Mouse (Mus musculus): ENCODE results near the gene Gpr135.

The Gpr135 gene

DNA sequence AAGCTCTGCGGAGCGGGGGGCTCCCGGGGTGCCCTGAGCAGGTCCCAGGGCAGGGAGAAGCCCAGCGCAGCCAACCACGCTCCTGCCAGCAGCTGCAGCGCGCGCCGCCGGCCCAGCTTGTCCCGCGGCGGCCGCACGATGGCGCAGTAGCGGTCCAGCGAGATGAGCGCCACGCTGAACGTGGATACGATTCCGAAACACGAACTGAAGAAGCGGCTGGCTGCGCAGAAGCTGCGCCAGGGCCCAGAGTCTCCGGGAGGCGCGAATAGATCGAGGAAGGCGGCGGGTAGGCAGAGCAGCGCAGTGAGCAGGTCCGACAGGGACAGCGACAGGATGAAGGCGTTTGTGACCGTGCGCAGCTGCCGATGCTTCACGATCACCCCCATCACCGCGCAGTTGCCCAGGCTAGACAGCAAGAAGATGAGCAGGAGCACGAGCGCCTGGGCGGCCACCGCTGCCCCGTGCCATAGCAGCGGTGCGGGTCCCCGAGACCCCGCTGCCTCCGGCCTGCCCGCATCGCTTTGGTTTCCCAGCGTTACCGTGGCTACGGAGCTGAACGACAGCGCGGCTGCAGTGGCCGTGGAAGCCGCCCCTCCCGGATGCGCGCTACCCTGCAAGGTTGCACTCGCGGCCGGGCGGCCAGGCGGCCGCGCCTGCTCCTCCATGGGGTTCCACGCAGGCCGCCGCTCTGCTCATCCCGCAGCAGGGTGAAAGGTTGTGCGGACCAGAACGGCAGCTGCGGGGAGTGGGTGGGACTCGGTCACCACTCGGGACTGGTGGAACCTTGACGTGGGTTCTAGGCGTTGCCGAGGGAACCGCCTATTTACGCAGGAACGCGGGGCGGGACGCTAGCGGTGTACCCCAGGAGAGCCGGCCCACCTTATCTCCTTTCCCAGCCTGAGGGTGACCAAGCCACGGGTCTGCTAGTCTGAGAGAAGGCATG is at the start of gene Gpr135:
Gpr135 (minus strand) TSS at position 799 of the 943 bp plus-strand sequence.
- DNase-seq (ENCODE audit: low read depth in 1 of 2, low spot score in 2 of 2), result peak; percentile 40 to 74

DNA sequence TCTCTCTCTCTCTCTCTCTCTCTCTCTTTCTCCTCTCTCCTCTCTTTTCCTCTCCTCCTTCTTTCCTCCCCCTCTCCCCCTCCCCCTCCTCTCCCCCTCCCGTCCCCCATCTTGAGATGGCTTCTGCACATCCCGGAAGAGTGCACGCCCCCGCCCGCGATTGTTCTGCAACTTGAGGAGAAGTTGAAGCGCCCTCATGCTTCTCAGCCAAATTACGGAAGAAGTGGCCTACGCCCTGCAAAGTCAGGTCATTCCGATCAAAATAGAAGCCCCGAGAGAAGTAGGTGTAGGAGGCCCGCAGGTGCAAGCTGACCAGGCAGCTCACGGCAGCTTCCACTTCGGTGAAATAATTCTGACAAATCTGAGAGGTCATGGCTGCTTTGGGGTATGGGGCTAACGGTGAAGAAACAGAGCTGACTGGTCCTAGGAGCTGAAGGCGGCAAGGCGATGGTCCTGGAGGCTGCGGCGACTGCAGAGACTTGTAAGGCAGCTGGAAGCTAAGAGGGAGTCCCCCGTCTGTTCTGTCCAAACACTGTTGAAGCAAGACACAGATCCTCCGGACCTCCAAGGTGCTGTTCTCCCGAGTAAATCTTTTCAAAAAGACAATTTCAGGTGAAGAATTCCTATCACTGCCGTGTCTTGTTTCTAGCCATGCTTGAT is 44.9 kb upstream of the Gpr135 start:
- DNase-seq (ENCODE audit: low read depth in 1 of 2, low spot score in 2 of 2), result no peak

DNA sequence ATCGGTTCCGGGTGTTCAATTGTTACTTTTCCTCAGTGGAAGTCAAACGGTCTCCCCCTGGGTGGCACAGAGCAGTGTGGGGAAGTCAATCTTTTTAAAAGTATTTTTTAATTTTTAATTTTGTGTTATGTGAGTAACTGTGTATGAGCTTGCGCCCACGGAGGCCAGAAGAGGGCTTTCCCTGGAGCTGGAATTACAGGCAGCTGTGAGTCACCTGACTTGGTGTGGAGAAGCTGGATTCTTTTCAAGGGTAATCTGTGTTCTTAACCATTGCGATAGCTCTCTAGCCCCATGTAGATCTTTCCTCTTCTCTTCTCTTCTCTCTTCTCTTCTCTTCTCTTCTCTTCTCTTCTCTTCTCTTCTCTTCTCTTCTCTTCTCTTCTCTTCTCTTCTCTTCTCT is 44.2 kb upstream of the Gpr135 start:
- no peak for DNase-seq (ENCODE audit: low read depth in 1 of 2, low spot score in 2 of 2)

DNA sequence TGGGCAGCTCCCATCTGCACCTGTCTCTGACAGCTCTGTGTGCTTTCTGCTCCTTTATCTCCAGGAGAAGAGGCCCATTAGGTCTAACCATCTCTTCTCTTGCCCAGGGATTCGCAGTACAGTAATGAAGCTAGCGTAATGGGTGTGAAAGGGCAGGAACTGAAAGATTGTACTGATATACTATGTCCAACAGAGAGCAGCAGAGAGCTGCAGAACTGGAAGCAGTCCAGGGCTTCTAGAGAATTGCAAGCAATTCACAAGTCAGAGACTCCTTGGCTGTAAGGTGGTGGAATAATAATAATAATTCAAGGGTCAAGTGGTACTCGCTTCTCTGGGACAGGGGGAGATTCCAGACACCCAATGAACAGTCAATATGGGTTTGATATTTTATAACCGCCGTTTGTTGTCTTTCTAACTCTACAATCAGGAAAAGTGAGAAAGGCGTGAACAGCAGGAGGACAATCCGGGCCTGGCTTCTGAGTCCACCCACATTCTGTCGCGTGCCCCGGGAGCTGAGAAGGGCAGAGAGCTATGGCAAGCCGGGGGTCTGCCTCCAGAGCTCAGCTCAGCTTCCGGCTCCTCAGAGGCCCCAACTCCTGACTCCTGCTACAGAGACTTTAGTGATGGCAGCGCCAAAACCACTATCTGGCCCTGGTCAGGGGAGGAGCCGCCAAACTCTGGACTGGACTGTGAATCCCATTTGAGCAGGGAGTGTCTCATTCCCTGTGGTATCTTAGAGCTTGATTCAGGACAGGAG is 33.8 kb upstream of the Gpr135 start:
- no peak for DNase-seq (ENCODE audit: low read depth in 1 of 2, low spot score in 2 of 2)

DNA sequence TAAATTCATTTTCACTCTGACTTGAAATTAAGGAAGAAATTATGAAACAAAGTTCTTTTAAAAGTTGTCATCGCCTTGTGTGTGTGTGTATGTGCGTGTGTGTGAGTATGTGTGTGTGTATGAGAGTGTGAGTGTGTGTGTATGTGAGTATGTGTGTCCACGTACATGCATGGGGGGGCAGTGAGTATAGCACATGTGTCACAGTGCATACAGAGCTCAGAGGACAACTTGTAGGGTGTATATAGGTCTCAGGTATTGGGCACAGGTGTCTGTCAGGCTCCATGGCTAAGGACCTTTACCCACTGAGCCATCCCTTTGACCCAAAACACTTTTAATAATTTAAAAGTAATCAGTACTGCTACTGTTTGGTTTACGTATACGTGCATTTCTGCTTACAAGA is 33.1 kb upstream of the Gpr135 start:
- no peak for DNase-seq (ENCODE audit: low read depth in 1 of 2, low spot score in 2 of 2)

DNA sequence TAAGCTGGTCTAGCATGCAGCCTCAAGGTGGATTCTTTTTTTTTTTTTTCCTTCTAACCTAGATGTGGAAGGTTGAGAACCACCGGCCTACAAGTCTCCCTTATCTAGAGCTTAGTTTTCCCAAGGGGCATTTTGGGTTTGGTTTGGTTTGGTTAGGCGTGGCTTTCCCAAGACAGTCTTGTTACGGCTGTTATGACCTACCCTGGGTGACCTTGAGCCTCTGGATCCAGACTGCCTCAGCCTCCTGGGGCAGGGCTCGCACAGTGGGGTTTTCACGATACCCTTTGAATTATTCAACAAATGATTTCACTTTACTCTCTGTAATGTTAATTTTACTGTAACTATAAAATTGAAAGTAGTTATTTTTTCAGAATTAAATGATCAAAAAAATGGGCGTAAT is 31.9 kb upstream of the Gpr135 start:
- no peak for DNase-seq (ENCODE audit: low read depth in 1 of 2, low spot score in 2 of 2)

DNA sequence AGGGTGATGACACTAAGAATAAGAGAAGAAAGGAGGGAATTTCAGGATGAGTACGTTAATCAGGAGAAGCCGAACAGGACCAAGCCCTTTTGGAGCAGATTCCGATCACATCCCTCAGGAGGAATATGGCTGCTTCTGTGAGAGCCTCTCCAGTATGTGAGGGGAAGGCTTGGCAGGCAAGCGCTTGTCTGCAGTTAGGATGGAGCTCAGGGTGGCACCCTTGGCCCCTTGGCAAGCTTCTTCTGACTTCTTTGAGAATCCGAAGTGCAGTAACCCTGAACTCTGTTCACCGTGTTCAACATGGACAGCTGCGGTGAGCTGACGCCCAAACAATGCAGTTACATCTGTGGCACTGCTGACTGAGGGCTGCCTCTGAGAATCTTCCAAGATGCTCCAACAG is 26.0 kb upstream of the Gpr135 start:
- DNase-seq (ENCODE audit: low read depth in 1 of 2, low spot score in 2 of 2), result no peak

DNA sequence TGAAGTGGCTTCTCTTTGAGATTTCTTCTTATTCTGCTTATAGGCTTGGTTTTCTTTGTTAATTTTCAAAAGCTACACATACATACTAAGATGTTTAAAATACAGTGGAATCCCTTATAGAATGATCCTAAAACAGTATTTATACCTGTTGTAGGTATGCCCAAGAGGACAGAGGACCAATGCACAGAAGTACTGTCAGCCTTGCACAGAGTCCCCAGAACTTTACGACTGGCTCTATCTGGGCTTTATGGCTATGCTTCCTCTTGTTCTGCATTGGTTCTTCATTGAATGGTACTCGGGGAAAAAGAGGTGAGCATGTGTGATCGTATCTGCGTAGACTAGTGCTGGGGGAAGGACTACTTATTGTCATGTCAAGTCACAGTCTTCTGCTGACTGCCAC is 18.9 kb upstream of the Gpr135 start:
- DNase-seq (ENCODE audit: low read depth in 1 of 2, low spot score in 2 of 2), result no peak

DNA sequence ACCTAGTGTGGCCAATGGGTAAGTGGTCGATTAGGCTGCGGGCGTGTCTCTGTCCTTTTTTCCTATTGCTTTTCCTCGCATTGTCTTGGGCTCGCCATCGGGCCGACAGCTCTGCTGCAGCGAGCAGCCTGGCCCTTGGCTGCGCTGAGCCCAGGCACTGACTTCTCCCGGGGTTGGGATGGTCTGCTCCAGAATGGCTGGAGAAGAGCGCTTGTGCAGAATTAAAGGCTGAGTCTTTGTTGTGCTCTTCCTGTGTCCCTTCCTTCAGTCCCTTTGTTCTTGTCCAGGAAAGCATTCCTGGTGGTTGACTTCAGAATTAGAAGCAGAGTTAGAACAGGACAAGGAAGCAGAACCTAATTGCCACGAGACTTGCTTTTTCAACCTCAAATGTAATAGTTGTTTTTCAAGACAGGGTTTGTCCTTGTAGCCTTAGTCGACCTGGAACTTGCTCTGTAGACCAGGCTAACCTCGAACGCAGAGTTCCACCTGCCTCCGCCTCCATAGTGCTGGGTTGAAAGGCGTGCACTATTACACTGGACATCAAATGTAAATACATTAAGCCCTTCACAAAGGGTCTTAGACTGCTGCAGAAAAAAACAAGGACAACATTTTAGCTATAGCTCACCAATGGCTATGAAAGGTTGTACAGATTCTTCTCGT is 15.4 kb upstream of the Gpr135 start:
- no peak for DNase-seq (ENCODE audit: low read depth in 1 of 2, low spot score in 2 of 2)

DNA sequence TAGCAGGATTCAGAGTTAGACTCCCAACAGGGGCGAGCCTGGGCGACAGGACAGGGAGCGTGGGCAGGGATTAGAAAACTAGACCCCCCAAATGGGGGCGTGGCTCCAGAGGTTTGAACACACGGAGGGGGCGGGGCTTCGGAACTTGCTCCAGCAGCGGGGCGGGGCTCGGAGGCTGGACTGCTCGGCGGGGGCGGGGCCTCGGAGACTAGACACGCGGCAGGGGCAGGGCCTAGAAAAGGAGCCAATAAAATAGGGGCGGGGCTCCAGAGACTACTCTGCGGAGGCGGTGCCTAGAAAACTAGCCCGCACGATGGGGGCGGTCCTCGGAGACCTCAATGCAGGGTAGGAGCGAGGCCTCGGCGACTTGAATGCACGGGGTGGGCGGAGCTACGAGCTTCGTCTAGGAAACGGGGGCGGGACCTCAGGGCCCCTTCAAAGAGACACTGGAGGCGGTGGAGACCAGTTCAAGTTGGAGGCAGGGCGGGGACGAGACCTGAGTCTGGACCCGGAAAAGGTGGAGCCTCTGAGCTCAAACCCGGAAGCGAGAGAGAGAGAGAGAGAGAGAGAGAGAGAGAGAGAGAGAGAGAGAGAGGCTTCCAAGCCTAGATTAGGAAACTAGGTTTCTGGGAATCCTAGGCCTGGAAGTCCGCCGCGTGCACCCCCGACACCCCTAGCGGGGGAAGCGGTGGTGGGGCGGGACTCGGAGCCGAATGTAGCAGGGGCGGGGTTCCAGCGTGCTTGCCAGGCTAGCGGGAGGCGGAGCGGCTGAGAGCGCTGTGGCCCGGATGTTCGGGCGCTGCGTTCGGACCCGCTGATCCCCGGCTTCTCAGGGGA is 14.6 kb upstream of the Gpr135 start, which contains the start of the genes L3hypdh and Jkamp:
L3hypdh (minus strand) TSS at position 111 of the 837 bp plus-strand sequence.
Jkamp (plus strand) TSS at position 261 of the 837 bp plus-strand sequence.
- peak; percentile 98 to 99 for DNase-seq (ENCODE audit: low read depth in 1 of 2, low spot score in 2 of 2)

DNA sequence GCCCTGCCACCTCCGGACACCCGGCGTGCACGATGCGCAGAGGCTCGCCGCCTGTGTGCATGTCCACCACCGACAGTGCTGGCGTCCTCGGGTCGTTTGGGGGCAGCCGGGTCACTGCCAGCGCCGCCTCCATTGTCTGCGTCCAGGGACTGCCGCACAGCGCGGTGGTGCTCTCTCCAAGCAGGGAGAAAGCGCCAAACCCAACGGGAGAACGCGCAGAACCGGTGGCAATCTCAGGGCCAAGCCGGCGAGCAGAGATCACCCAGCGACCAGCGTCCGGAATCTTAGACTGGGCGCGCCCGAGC is 14.1 kb upstream of the Gpr135 start:
- no peak for DNase-seq (ENCODE audit: low read depth in 1 of 2, low spot score in 2 of 2)

DNA sequence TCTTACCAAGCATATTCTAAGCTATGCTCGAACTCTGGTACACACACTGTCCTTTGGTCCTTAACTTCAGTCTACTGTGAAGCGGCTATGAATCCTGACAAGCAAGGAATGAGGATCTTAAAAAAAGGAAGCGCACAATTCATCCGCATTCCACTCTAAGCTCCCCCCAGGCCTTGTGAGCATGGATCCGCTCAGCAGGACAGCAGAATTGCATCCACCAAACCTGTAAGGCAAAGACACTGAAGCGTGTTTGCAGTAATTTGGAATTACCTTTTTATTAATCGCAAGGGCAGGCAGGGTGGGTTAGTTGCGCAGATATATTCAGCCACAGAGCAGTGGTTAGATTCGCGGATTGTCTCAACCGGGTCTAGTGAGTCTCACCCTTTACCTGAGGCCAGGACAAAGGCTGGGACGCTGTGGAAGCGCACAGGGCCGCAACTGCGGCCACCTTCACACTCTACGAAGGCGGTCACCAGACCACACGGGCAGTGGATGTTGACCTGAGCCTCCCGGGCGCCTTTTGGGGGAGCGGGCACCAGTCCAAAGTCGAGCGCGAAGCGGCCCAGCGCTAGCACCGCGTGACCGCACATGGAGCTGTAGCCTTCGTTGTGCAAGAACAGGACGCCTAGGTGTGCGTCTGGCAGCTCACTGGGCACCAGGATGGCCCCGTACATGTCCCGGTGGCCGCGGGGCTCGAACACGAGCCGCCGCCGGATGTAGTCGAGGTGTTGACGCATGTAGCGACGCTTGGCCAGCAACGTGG is 13.5 kb upstream of the Gpr135 start:
- no peak for DNase-seq (ENCODE audit: low read depth in 1 of 2, low spot score in 2 of 2)

DNA sequence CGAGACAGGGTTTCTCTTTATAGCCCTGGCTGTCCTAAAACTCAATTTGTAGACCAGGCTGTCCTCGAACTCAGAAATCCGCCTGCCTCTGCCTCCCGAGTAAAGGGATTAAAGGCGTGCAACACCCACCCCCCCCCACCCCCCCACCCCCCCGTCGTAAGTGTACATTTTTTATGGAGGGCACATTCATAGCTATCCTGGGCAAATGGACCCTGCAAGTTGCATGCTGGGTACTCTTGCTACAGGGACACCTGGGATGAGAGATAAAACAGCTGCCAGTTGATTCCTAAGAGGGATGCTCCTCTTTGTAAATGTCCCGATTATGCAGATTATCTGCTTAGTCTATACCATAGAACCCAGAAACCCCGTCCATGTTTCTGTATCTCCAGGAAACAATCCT is 12.3 kb upstream of the Gpr135 start:
- no peak for DNase-seq (ENCODE audit: low read depth in 1 of 2, low spot score in 2 of 2)

DNA sequence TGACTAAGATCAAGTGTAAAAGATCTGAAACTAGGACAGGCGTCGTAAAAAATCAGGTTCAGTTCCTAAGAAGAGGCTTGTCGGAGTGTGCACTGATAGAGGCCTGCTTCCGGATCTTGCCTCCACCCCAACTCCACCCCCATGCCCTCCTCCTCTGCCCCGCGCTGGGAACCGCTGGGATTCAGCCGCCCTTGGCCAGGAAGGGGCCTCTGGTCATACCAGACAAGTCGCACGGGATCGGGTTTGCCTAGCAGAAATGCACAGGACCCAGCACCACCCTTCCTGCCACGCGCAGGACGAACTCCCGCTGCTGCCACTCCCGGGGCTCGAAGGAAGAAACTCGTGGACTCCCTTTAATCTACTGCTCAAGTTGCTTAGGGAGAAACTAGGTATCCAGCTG is 11.4 kb upstream of the Gpr135 start:
- no peak for DNase-seq (ENCODE audit: low read depth in 1 of 2, low spot score in 2 of 2)

DNA sequence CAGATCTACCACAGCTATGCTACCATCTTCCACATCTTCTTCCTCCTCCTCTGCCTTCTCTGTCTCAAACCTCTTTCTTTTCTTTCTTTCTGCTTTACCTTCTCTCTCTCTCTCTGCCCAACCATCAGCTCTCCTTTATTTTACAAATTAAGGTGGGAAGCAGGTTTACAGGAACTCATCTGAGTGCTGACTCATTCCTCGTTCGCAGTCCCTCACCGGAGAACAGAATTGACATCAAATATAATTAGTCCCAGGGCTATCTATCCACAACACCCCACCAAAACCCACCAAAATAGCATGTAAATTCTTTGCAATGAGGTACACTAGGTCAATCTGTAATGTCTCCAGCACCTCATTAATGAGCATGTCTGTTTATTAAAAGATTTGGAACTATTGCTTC is 11.0 kb upstream of the Gpr135 start:
- no peak for DNase-seq (ENCODE audit: low read depth in 1 of 2, low spot score in 2 of 2)

DNA sequence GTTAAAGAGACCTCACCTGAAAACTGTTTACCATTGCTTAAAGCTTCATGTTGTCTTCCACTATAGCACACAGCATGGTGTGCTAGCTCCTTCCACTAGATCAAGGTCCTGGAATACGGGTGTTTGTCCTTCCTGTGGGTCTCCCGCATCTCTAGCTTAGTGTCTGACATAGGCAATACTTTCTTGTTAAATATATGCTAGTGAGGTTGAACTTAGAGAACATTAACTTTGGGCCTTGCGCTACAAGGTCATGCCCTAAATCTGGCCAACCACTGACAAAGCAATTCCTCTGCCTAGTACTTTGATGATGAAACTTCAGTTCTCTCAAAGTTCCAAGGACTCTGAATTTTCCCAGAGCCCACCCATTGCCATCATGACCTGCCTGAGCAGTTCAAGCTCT is 7.3 kb upstream of the Gpr135 start:
- no peak for DNase-seq (ENCODE audit: low read depth in 1 of 2, low spot score in 2 of 2)

DNA sequence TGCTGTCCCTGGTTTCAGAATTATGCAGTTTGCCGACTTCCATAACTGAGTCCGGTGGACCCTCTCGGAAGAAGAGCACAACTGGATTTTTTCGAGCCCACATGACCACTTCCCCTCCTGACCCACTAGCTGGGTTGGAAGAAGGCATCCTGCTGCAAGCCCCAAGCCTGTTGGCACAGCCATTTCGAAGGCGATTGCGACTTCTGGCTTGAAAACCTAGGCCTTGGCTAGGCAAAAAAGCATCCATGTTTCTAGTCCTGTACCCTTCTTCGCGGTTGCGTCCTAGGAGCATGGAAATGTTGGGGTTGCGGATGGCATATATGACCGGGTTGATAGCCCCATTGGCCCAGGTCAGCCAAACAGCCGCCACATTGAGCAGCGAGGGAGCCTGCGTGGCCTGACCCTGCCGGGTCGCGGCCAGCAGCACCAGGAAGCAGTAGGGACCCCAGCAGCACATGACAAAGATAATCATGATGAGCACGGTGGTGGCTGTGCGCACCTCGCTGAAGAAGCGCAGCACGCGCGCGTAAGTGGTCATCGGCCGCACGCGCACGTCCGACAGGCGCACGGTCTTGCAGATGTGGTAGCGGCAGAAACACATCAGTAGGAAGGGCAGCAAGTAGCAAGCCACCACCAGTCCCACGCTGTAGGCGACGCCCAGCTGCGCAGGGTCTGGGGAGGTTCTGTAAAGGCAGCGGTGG is 1.1 kb downstream of the Gpr135 start:
- no peak for DNase-seq (ENCODE audit: low read depth in 1 of 2, low spot score in 2 of 2)

DNA sequence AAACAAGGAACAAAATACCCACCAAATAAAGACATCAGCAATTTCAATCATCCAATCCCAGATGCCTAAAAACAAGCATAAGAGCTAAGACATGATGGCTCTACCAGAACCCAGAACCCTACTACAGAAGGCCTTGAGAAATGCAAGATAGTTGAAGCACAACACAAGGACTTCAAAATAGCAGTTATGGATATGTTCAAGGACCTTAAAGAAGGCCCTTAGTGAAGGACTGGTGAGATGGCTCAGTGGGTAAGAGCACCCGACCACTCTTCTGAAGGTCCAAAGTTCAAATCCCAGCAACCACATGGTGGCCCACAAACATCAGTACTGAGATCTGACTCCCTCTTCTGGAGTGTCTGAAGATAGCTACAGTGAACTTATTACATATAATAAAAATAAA is 13.1 kb downstream of the Gpr135 start:
- no peak for DNase-seq (ENCODE audit: low read depth in 1 of 2, low spot score in 2 of 2)

DNA sequence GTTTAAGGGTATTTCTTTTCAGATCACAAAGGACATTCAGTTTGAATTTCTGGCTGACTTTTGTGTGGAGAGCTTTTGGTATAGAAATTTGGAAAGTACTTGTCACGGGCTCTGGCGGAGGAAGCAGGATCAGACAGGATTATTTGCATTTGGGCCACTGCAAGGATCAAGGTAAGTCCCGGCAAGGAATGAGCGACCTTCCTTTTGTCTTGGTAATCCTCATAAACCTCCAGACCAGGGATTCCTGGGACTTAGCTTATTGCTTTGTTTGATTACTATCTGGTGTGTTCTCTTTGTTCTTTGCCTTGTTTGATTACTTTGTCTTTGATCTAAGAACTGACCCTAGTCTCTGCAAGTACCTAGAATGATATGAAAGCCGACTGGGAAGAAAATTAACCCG is 17.1 kb downstream of the Gpr135 start:
- no peak for DNase-seq (ENCODE audit: low read depth in 1 of 2, low spot score in 2 of 2)
